Mouse (Mus musculus): ENCODE data around the gene Ubap1. TPM values are rescaled to one million over a fixed set of nuclear protein-coding genes. Genes with fewer than 3 reads are reported as not detected.

Gene Ubap1
- total and polyA plus RNA-seq, 2 experiments from 2014 or later = 31.1 to 57.6 TPM

DNA sequence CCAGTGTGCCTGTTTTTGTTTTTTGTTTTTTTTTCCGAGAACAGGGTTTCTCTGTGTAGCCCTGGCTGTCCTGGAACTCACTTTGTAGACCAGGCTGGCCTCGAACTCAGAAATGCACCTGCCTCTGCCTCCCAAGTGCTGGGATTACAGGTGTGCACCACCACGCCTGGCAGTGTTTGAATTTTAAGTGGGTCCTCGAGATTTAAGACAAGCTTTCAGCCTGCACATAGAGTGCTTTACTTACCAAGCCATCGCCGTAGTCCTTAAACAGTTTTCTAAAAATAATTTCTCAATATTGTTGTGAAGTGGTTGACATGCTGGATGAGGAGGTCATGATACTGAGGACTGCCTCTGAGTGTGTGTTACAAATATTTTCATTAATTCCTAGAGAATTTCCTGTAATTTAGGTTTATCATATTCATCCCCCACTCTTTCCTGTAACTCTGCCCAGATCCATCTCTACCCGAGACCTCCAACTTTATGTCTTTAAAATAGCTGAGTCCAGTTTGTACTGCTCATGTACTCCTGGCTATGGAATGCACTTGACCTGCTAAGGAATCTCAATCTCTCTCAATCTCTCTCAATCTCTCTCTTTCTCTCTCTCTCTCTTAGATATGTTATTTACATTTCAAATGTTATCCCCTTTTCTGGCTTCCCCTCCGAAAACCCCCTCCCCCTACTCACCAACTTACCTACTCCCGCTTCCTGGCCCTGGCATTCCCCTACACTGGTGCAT is 21.1 kb downstream of the Ubap1 start:
- WGBS = 95% methylated on average over 9 of the region's 9 CpGs
- Histone ChIP-seq H3K27ac (no peak overlapping the region), H3K4me3 (ENCODE audit: low read length) (no peak overlapping the region), H3K4me1 (ENCODE audit: insufficient read depth, low read length) (no peaks in the 10 kb centered on the region), H3K9ac (replicated peaks; ENCODE audit: low read length) (no peak overlapping the region), H3K27me3 (ENCODE audit: insufficient read depth, low read length) (no peaks in the 10 kb centered on the region), H3K36me3 (ENCODE audit: insufficient read depth, low read length) (peaks cover 10% of the 10 kb centered on the region; the same call in 1 of the 2 replicates), H3K4me2 (ENCODE audit: low read depth, low read length) (no peak overlapping the region), H3K9me3 (ENCODE audit: low read length) (no peaks in the 10 kb centered on the region)
- ATAC-seq = no peak
- no peak for TF ChIP-seq CTCF (IDR thresholded peaks at IDR 0.05; ENCODE audit: low read depth)
- DNase-seq (ENCODE audit: low spot score) = no peak

DNA sequence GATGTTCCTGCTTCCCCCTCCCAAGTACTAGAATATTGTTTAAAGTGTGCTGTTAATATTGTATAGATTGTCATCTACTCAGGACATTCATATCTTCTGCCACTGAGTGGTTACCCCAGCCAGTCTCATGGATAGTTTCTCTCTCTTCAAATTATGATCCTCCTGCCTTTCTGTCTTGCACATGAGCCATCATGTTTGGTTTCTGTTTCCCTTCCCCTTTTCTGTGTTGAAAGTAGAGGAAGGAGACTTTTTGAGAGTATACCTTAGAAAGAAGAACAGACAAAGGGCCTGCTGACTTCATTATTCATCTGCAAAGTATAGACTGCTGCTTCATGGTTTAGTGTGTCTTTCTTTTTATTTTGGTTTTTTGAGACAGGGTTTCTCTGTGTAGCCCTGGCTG is 28.8 kb downstream of the Ubap1 start:
- H3K4me2 ChIP-seq (ENCODE audit: low read depth, low read length) = no peak overlapping the region
- no peak for ATAC-seq
- no peaks in the 10 kb centered on the region for H3K9me3 ChIP-seq (ENCODE audit: low read length)
- no peaks in the 10 kb centered on the region for H3K4me1 ChIP-seq (ENCODE audit: insufficient read depth, low read length)
- no peak overlapping the region for H3K9ac ChIP-seq (replicated peaks; ENCODE audit: low read length)
- H3K36me3 ChIP-seq (ENCODE audit: insufficient read depth, low read length) = peaks cover 24% of the 10 kb centered on the region
- TF ChIP-seq CTCF (IDR thresholded peaks at IDR 0.05; ENCODE audit: low read depth) = no peak
- H3K27me3 ChIP-seq (ENCODE audit: insufficient read depth, low read length) = no peaks in the 10 kb centered on the region
- no peak overlapping the region for H3K27ac ChIP-seq
- no peak for DNase-seq (ENCODE audit: low spot score)
- H3K4me3 ChIP-seq (ENCODE audit: low read length) = no peak overlapping the region

DNA sequence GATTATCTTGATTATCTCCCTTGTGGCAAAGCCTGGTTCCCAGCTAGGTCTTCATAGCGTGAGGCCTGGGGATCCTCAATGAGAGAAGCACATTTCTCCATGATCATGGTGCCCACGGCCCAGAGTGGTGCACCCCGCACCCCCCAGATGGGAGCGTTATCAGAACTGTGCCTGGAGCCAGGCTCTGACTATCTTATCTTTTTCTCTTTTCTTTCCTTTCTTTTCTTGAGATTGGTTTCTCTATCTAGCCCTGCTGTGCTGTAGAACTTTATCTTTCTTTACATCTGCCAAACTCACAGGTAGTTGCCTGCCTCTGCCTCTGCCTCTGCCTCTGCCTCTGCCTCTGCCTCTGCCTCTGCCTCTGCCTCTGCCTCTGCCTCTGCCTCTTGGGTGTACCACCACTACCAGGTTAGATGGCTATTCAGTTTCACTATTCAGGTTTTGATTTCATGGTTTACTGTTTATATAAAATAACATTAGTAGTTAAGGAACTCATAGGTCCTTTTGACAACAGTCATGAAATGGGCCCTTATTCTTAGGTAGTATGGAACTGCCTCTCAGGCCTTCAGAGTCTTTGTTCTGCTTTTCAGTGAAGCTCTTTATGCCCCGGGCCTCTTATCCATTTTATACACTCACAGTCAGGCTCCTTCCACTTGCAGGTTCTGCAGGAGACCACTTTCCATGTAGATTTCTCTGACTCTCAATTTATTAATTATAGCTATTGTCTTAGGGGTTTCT is 32.6 kb downstream of the Ubap1 start:
- Histone ChIP-seq H3K27ac (no peak overlapping the region), H3K4me1 (ENCODE audit: insufficient read depth, low read length) (no peaks in the 10 kb centered on the region), H3K4me2 (ENCODE audit: low read depth, low read length) (no peak overlapping the region), H3K36me3 (ENCODE audit: insufficient read depth, low read length) (peaks cover 20% of the 10 kb centered on the region; the same call in 1 of the 2 replicates), H3K4me3 (ENCODE audit: low read length) (no peak overlapping the region), H3K27me3 (ENCODE audit: insufficient read depth, low read length) (no peaks in the 10 kb centered on the region), H3K9ac (replicated peaks; ENCODE audit: low read length) (no peak overlapping the region), H3K9me3 (ENCODE audit: low read length) (no peaks in the 10 kb centered on the region)
- 93% methylated on average over 5 of the region's 5 CpGs for WGBS
- ATAC-seq (no peak), DNase-seq (ENCODE audit: low spot score) (no peak)
- no peak for TF ChIP-seq CTCF (IDR thresholded peaks at IDR 0.05; ENCODE audit: low read depth)

DNA sequence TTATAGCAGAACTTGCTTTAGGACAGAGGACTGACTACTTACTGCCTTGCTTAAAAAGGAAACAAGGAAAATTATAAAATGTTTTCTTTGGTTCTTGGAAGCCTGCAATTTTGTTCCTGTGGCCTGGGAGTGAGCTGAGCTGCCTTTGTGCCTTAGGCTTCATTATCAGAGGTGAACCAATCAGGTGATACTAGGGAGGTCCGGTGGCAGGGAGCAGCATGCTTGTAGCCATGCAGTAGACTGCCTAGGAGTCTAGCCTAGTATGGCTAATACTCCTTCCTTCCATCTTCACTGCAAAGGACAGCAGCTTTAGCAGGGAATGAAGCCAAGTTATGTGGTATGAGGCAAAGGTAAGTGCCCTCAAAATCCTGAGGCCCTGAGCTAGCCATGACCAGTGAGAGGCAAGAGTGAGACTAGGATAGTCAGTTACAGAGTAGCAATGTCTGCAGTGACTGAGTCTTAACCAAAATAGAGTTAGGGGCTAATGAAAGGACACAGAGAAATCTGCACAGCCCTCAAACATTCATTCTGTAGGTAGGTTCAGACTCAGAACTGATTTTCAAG is 37.7 kb downstream of the Ubap1 start:
- ATAC-seq (no peak), DNase-seq (ENCODE audit: low spot score) (no peak)
- no peaks in the 10 kb centered on the region for H3K4me1 ChIP-seq (ENCODE audit: insufficient read depth, low read length)
- 90% methylated on average over 1 of the region's 1 CpGs for WGBS
- H3K9me3 ChIP-seq (ENCODE audit: low read length) = no peaks in the 10 kb centered on the region
- H3K9ac ChIP-seq (replicated peaks; ENCODE audit: low read length) = no peak overlapping the region
- no peak overlapping the region for H3K4me2 ChIP-seq (ENCODE audit: low read depth, low read length)
- no peak overlapping the region for H3K4me3 ChIP-seq (ENCODE audit: low read length)
- H3K27me3 ChIP-seq (ENCODE audit: insufficient read depth, low read length) = no peaks in the 10 kb centered on the region
- no peak for TF ChIP-seq CTCF (IDR thresholded peaks at IDR 0.05; ENCODE audit: low read depth)
- peaks cover 25% of the 10 kb centered on the region for H3K36me3 ChIP-seq (ENCODE audit: insufficient read depth, low read length)
- no peak overlapping the region for H3K27ac ChIP-seq

DNA sequence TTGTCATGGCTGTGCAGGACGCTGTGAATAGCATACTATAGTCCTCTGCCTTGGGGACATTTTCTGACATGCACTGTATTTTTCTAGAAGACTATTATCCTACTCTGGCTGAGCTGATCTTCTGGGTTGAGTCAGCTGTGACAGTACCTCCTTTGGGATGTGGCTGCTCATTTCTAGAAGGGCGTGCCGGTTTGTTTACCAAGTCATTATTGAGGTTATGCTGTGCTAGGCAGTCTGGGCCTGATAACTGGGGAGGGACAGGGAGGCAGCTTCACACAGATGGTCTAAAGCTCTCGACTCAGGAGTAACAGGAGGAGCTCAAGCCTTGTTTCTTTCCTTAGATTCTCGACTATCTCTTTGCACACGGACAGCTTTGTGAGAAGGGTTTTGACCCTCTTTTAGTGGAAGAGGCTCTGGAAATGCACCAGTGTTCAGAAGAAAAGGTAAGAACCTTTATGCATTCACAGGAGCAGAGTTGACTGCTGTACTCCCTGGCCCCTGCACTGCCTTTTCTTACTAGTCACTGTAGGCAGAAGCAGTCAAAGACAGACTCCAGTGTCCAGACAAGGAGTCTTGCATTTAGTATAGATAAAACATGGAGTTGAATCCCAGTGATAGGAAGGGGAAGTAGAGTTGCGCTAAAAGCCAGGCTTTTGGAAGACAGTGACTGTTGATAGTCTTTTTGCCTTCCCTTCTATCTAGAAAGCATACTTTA is 39.1 kb downstream of the Ubap1 start:
- Histone ChIP-seq H3K9ac (replicated peaks; ENCODE audit: low read length) (no peak overlapping the region), H3K27me3 (ENCODE audit: insufficient read depth, low read length) (no peaks in the 10 kb centered on the region), H3K4me1 (ENCODE audit: insufficient read depth, low read length) (no peaks in the 10 kb centered on the region), H3K9me3 (ENCODE audit: low read length) (no peaks in the 10 kb centered on the region), H3K36me3 (ENCODE audit: insufficient read depth, low read length) (peaks cover 34% of the 10 kb centered on the region), H3K27ac (no peak overlapping the region), H3K4me3 (ENCODE audit: low read length) (no peak overlapping the region), H3K4me2 (ENCODE audit: low read depth, low read length) (no peak overlapping the region)
- DNase-seq (ENCODE audit: low spot score) (no peak), ATAC-seq (no peak)
- 83% methylated on average over 7 of the region's 7 CpGs for WGBS
- TF ChIP-seq CTCF (IDR thresholded peaks at IDR 0.05; ENCODE audit: low read depth) = no peak

DNA sequence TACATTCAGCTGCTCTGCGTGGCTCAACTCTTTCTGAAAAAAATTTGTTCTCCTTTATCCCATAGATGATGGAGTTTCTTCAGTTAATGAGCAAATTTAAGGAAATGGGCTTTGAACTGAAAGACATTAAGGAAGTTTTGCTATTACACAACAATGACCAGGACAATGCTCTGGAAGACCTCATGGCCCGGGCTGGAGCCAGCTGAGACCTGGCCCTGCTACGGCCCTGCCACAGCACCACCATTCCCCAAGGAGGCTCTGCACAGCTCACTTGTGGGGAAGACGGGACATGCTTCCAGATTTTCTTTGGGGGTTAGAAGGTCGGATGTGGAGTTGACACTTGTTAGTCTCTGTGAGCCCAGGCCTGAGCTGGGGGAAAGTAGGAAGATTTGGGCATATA is 39.8 kb downstream of the Ubap1 start:
- Histone ChIP-seq H3K27ac (no peak overlapping the region), H3K4me2 (ENCODE audit: low read depth, low read length) (no peak overlapping the region), H3K9me3 (ENCODE audit: low read length) (no peaks in the 10 kb centered on the region), H3K27me3 (ENCODE audit: insufficient read depth, low read length) (no peaks in the 10 kb centered on the region), H3K4me1 (ENCODE audit: insufficient read depth, low read length) (no peaks in the 10 kb centered on the region), H3K36me3 (ENCODE audit: insufficient read depth, low read length) (peaks cover 35% of the 10 kb centered on the region), H3K9ac (replicated peaks; ENCODE audit: low read length) (no peak overlapping the region), H3K4me3 (ENCODE audit: low read length) (no peak overlapping the region)
- ATAC-seq (no peak), DNase-seq (ENCODE audit: low spot score) (no peak)
- WGBS = 82% methylated on average over 5 of the region's 5 CpGs
- TF ChIP-seq CTCF (IDR thresholded peaks at IDR 0.05; ENCODE audit: low read depth) = no peak

Measured in hindbrain, postnatal 0 days (tissue).